Mouse (Mus musculus) forebrain, embryonic 16.5 days (tissue): ENCODE measurements around the gene Fdps. TPM values are rescaled to one million over a fixed set of nuclear protein-coding genes. Genes with fewer than 3 reads are reported as not detected.
A peak's percentile ranks its signal among the peaks of the same experiment; 100 is the strongest.

Experiments
- ATAC-seq: fragments of 200-750 bp; cut with Nextera tagmentation; 2 replicates; pipeline ENCODE4 v1.8.0; 2017; ENCODE audit warnings: mild to moderate bottlenecking, moderate library complexity
- H3K27ac ChIP-seq: fragments of 300-500 bp; sonication (generic); 2 replicates; pipeline ENCODE4 v1.5.1; 2014; ENCODE audit warnings: low read length, control low read depth
- H3K27me3 ChIP-seq: fragments of 300-500 bp; sonication (generic); replicated peaks from 2 replicates; pipeline ENCODE4 v1.6.1; 2014; ENCODE audit warnings: low read length; ENCODE audit not compliant: control insufficient read depth, insufficient read depth
- H3K36me3 ChIP-seq: fragments of 300-500 bp; sonication (generic); 2 replicates; pipeline ENCODE4 v1.6.1; 2014; ENCODE audit not compliant: control insufficient read depth, insufficient read depth
- H3K4me1 ChIP-seq: fragments of 300-500 bp; sonication (generic); replicated peaks from 2 replicates; pipeline ENCODE4 v1.6.1; 2014; ENCODE audit warnings: low read length; ENCODE audit not compliant: control insufficient read depth, insufficient read depth
- H3K4me2 ChIP-seq: fragments of 300-500 bp; sonication (generic); 2 replicates; pipeline ENCODE4 v1.6.1; 2014; ENCODE audit warnings: mild to moderate bottlenecking, low read length, control low read depth
- H3K4me3 ChIP-seq: fragments of 300-500 bp; sonication (generic); replicated peaks from 2 replicates; pipeline ENCODE4 v1.5.1; 2014; ENCODE audit warnings: mild to moderate bottlenecking, low read length, control low read depth
- H3K9ac ChIP-seq: fragments of 300-500 bp; sonication (generic); replicated peaks from 2 replicates; pipeline ENCODE4 v1.6.1; 2014; ENCODE audit warnings: low read depth, low read length, control low read depth
- H3K9me3 ChIP-seq: fragments of 300-500 bp; sonication (generic); 2 replicates; pipeline ENCODE4 v1.6.1; 2016; ENCODE audit warnings: low read length; ENCODE audit not compliant: control insufficient read depth
- WGBS: fragments of 180-500 bp; shearing (Covaris S2); extraction: QIAGEN DNeasy Blood & Tissue Kit; methylation state at CpG from one replicate; pipeline ENCODE4 v1.1.7; 2014; 5-methylcytosine and 5-hydroxymethylcytosine counted together
- polyA plus RNA-seq: library from polyadenylated mRNA; unstranded; fragments of >200 nt; fragmentation: Nextera tagmentation; extraction: Ambion mirVana; gene quantifications from 2 replicates; pipeline ENCODE4 v1.2.1, GENCODE M21; 2015

The Fdps gene
- polyA plus RNA-seq, 1 experiment from 2014 or later, result 438 TPM

- Histone ChIP-seq H3K36me3 (no peaks in the 10 kb centered on the region), H3K4me3 (no peak overlapping the region), H3K27me3 (no peaks in the 10 kb centered on the region), H3K27ac (no peak overlapping the region), H3K9me3 (no peaks in the 10 kb centered on the region), H3K9ac (no peak overlapping the region), H3K4me1 (peaks cover 11% of the 10 kb centered on the region), H3K4me2 (no peak overlapping the region)
- 84% methylated on average over 7 of the region's 7 CpGs for WGBS
- no peak for ATAC-seq
These were observed 31.3 kb upstream of the Fdps start for GRCm38 (mm10) chr3:89133063-89133450.

- 16% methylated on average over 30 of the region's 30 CpGs for WGBS
- ATAC-seq, result peak; percentile 47; the same call in 1 of the 2 replicates
- Histone ChIP-seq H3K9me3 (no peaks in the 10 kb centered on the region), H3K4me1 (peaks cover 11% of the 10 kb centered on the region), H3K9ac (peak overlapping the region; percentile 40; the same call in 1 of the 2 replicates), H3K27ac (no peak overlapping the region), H3K36me3 (no peaks in the 10 kb centered on the region), H3K27me3 (no peaks in the 10 kb centered on the region), H3K4me2 (peak overlapping the region; percentile 52), H3K4me3 (peak overlapping the region; percentile 33)
These were observed 30.7 kb upstream of the Fdps start for GRCm38 (mm10) chr3:89132285-89133062.

GRCm38 (mm10) chr3:89131816-89132215 lies 30.1 kb upstream of the Fdps start:
- Histone ChIP-seq H3K4me1 (peaks cover 11% of the 10 kb centered on the region), H3K9me3 (no peaks in the 10 kb centered on the region), H3K4me2 (peak overlapping the region; percentile 52), H3K9ac (no peak overlapping the region), H3K36me3 (no peaks in the 10 kb centered on the region), H3K27ac (no peak overlapping the region), H3K4me3 (peak overlapping the region; percentile 33), H3K27me3 (no peaks in the 10 kb centered on the region)
- 23% methylated on average over 4 of the region's 4 CpGs for WGBS
- peak; percentile 6; the same call in 1 of the 2 replicates for ATAC-seq

- no peak for ATAC-seq
- H3K27me3 ChIP-seq, result no peaks in the 10 kb centered on the region
- no peaks in the 10 kb centered on the region for H3K9me3 ChIP-seq
- no peaks in the 10 kb centered on the region for H3K36me3 ChIP-seq
- 94% methylated on average over 3 of the region's 3 CpGs for WGBS
- no peak overlapping the region for H3K4me3 ChIP-seq
- no peak overlapping the region for H3K27ac ChIP-seq
- no peak overlapping the region for H3K4me2 ChIP-seq
- H3K4me1 ChIP-seq, result peaks cover 11% of the 10 kb centered on the region
- H3K9ac ChIP-seq, result no peak overlapping the region
These were observed 28.1 kb upstream of the Fdps start for GRCm38 (mm10) chr3:89129908-89130307.

GRCm38 (mm10) chr3:89125981-89126380 lies 24.2 kb upstream of the Fdps start:
- H3K9me3 ChIP-seq, result no peaks in the 10 kb centered on the region
- no peak overlapping the region for H3K4me3 ChIP-seq
- WGBS, result 88% methylated on average over 3 of the region's 3 CpGs
- no peaks in the 10 kb centered on the region for H3K4me1 ChIP-seq
- H3K4me2 ChIP-seq, result no peak overlapping the region
- ATAC-seq, result no peak
- no peak overlapping the region for H3K9ac ChIP-seq
- H3K27me3 ChIP-seq, result no peaks in the 10 kb centered on the region
- H3K27ac ChIP-seq, result no peak overlapping the region
- H3K36me3 ChIP-seq, result no peaks in the 10 kb centered on the region

GRCm38 (mm10) chr3:89124241-89124640 lies 22.5 kb upstream of the Fdps start:
- H3K27me3 ChIP-seq, result no peaks in the 10 kb centered on the region
- WGBS, result 73% methylated on average over 3 of the region's 3 CpGs
- no peaks in the 10 kb centered on the region for H3K9me3 ChIP-seq
- H3K27ac ChIP-seq, result no peak overlapping the region
- no peak overlapping the region for H3K4me2 ChIP-seq
- H3K36me3 ChIP-seq, result no peaks in the 10 kb centered on the region
- no peak overlapping the region for H3K9ac ChIP-seq
- no peaks in the 10 kb centered on the region for H3K4me1 ChIP-seq
- H3K4me3 ChIP-seq, result no peak overlapping the region
- no peak for ATAC-seq

- no peaks in the 10 kb centered on the region for H3K27me3 ChIP-seq
- H3K4me2 ChIP-seq, result no peak overlapping the region
- H3K27ac ChIP-seq, result no peak overlapping the region
- H3K9ac ChIP-seq, result no peak overlapping the region
- H3K9me3 ChIP-seq, result no peaks in the 10 kb centered on the region
- H3K4me1 ChIP-seq, result no peaks in the 10 kb centered on the region
- WGBS, result 89% methylated on average over 2 of the region's 2 CpGs
- ATAC-seq, result no peak
- H3K36me3 ChIP-seq, result no peaks in the 10 kb centered on the region
- no peak overlapping the region for H3K4me3 ChIP-seq
These were observed 21.6 kb upstream of the Fdps start for GRCm38 (mm10) chr3:89123313-89123712.

- Histone ChIP-seq H3K9me3 (no peaks in the 10 kb centered on the region), H3K27ac (no peak overlapping the region), H3K9ac (no peak overlapping the region), H3K4me3 (no peak overlapping the region), H3K4me2 (no peak overlapping the region), H3K4me1 (no peaks in the 10 kb centered on the region), H3K27me3 (no peaks in the 10 kb centered on the region), H3K36me3 (no peaks in the 10 kb centered on the region)
- no peak for ATAC-seq
- WGBS, result 0% methylated on average over 2 of the region's 2 CpGs
These were observed 13.8 kb upstream of the Fdps start for GRCm38 (mm10) chr3:89115522-89115921.

GRCm38 (mm10) chr3:89113058-89113457 lies 11.3 kb upstream of the Fdps start:
- Histone ChIP-seq H3K4me3 (no peak overlapping the region), H3K27ac (no peak overlapping the region), H3K4me1 (no peaks in the 10 kb centered on the region), H3K9ac (no peak overlapping the region), H3K9me3 (no peaks in the 10 kb centered on the region), H3K4me2 (no peak overlapping the region), H3K36me3 (no peaks in the 10 kb centered on the region), H3K27me3 (no peaks in the 10 kb centered on the region)
- no peak for ATAC-seq
- 94% methylated on average over 4 of the region's 4 CpGs for WGBS
